Mouse (Mus musculus) erythroblast, embryonic 14.5 days (primary cell): ENCODE measurements around the gene Fbxl13.

ENCODE experiments used
- GATA1 ChIP-seq: IDR thresholded peaks from 2 replicates; pipeline ENCODE4 v1.6.1; 2012; ENCODE audit warnings: low read length, inconsistent platforms, mixed read lengths
- TAL1 ChIP-seq: IDR thresholded peaks from 3 replicates; pipeline ENCODE4 v1.6.1; 2012; ENCODE audit warnings: low read length, inconsistent platforms, mixed read lengths

- TF ChIP-seq TAL1: no peak
- TF ChIP-seq GATA1: no peak
These were observed 34.6 kb upstream of the Fbxl13 start for GRCm38 (mm10) chr5:21680029-21680428.
